Mouse (Mus musculus) G1E-ER4 (cell line): ENCODE results near the gene Gm19426. TPM values are rescaled to one million over a fixed set of nuclear protein-coding genes. Genes with fewer than 3 reads are reported as not detected.

Experiments
- GATA1 ChIP-seq: IDR thresholded peaks from one replicate; pipeline ENCODE4 v1.8.0; 2012; ENCODE audit warnings: low read length, inconsistent platforms
- polyA plus RNA-seq: library from polyadenylated mRNA; stranded (reverse); fragments of >175 nt; gene quantifications from 2 replicates; pipeline ENCODE4 v1.2.3, GENCODE M21; 2012

Gm19426 gene
- polyA plus RNA-seq, 1 experiment: not detected

DNA sequence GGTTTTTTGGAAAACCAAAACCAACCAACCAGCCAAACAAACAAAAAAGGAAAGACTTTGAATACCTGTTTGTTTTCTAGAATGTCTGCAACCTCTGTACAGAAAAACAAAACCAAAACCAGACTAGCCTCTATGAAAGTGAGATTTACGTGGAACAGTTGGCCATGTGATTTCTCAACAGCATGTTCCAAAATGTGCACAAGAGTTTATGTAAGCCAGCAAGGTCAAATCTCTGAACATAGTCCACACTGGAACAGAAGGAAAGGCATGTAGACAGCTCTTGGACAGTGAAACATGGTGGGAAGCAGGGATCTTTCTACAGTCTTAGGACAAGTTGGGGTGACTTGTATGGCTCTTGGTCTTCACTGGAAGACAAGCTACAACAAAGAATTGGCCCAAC lies 18.4 kb upstream of the Gm19426 start:
- no peak for TF ChIP-seq GATA1

DNA sequence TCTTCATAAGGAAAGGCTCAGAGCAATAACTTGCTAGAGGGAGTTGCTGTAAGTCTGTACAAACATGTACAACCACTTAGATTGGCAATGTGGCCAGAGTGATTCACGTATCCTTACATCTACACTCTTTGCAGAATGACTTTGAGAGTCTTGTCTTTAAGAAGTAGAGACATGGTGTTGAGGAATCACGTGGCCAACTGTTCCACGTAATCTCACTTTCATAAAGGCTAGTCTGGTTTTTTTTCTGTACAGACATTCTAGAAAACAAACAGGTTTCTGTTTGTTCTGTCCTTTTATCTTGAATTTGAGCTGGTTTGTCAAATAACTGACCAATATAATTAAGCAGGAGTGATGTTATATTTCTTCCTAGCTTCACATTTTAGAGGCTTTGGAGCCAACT lies 17.9 kb upstream of the Gm19426 start:
- no peak for TF ChIP-seq GATA1

DNA sequence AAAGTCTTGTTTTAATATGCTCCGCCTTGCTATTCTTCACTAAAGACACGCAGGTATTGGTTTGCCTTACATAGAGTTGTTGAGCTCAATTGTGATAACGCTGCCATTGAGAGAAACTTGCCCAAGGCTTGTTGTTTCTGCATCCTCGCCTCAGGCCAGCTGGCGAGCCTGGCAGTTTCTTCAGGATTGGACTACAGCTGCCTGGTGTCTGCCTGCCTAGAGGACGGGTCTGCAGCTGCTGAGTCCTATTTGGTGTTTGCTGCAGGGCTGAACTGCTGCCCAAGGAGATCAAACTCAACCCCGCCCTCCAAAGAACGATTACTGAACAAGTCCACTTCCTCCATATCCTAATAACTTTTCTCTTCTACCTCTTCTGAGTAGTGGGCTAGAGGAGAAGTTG lies 17.3 kb upstream of the Gm19426 start:
- no peak for TF ChIP-seq GATA1

DNA sequence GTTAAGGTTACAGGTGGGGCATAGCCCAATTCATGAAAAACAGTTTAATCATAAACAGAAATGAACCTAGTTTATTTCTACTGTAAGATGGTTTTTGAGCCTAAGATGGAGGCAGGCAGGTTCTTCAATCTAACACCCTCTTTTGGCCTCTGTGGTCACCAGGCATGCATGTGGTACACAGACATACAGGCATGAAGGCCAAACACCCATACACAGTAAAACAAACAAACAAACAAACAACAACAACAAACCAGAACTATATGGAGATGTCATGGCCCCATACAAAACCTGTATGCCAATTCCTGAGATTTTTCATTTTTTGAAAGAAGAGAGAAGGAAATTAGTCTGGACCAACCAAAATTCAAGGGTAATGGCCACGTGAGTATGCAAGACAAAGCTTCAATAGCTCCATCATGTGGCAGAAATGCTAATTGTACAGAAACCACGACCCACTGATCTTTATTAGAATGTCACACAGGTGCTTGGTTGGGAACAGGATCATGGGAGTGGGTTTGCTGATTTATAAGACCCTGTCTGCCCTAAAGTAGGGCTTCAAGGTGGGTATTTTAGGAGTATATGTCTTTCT lies 15.2 kb upstream of the Gm19426 start:
- TF ChIP-seq GATA1: no peak

DNA sequence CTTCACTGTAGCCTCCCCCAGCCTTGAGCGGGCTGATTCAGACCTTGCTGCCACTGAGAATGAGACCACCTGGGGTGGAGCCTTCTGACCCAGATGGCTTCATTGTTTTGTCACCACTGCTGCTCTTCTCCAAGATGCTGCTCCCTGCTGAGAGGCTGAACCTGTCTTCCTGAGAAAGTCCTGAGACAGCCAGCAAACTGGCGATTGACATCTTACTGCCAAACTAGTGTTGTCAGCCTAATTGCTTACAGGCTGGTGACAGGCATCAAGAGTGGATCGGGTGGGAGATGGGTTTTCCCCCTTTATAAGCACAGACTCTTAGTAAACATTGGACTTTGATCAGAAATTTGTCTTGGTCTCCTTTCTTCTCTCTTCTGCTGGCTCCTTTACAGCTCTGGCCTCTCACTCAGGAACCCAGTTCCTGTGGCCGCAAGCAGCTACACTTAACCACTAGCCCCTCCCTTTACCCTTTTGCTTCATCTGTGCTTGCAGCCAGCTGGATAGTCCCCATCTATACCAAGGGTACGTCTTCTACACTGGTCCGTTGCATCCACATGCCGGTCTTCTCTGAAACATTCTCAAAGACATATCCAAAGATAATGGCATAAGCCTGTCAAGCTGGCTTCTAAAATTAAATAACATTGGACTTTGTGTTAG lies 13.7 kb upstream of the Gm19426 start:
- no peak for TF ChIP-seq GATA1

DNA sequence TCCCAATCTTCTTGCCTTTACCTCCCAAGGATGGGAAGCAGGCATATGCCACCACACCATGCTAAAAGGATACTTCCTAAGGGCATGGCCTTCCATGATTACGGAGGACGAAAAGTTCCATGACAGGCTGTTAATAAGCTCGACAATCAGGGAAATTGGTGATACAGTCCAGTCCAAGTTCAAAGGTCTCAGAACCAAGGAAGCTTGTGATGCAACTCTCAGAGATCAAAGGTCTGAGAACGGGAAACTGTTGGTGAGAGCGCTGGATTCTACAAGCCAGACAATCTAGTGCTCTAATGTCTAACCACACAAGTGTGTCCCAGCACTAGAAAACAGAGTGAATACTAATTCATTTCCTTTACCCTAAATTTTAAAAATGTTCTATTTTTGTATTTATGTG lies 12.8 kb upstream of the Gm19426 start:
- TF ChIP-seq GATA1: no peak

DNA sequence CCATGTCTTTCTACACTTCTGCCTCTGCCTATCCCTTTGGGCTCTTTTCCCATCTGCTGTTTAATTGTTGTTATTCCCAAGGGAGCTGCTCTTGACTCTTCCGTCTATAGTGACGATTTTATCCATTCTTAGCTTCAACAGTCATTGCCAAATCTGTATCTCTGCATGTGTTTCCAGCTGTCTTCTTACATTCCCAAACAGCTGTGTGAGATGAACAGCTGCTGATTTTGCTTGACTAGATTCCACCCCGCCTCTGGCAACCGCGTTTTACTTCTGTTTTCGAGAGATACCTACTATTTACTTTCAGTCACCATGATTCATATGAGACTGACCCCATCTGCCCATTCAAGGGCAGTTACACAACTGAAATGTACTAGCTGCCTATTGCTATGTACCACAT lies 6.7 kb upstream of the Gm19426 start:
- TF ChIP-seq GATA1: no peak

DNA sequence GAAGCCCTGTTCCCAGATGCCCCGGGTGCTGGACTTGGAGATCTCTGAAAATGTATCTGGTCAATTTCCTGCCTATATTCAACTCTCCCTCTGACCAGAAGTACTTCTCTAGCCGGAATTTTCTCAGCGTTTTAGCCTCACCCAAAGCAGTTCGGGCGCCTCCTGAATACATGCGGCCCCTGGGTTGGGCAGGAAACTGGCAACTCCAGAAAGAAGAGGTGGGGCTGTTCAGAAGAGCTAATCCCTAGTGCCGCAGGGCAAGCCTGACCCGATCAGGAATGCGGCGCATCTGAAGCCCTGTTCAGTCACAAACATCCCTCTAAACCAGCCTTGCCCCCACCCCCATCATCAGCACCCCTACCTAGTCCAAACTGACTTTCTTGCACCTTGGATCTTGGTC lies 671 bp upstream of the Gm19426 start:
- no peak for TF ChIP-seq GATA1

DNA sequence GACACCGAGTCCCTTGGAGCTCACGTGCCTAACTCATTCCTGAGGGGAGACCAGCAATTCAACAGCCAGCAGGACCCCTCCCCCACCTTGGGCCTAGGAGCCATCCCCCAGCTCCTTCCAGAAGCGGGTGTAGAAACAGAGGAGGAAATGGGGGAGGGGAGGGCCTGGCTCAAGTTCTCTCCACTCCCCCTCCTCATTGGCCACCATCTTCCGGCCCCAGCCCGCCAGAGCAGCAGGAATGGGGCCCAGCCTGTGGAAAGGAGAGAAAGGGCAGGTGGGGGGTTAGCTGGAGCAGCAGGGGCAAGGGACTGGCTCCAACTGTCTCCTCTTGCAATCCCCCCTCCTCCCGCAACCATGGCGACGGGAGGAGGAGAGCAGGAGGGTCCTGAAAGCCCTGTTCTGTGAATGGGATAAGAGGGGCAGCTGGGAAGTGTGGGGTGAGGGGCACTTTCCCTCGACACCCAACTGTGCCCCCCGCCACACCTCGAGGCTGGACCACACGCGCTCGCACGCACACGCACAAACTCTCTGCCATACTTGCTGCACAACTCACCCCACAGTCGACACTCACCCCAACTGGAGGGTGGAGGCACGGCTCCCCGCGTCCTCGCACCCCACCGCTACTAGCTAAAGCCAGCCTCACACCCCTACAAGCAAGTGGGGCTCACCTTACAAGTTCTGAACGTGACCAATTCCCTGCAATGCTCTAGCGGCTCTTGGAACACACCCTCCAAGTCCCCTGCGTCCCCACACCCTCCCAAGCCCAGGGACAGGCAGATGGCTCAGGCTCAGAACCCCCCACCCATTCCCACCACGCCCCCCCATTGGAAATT lies 788 bp downstream of the Gm19426 start:
- no peak for TF ChIP-seq GATA1

DNA sequence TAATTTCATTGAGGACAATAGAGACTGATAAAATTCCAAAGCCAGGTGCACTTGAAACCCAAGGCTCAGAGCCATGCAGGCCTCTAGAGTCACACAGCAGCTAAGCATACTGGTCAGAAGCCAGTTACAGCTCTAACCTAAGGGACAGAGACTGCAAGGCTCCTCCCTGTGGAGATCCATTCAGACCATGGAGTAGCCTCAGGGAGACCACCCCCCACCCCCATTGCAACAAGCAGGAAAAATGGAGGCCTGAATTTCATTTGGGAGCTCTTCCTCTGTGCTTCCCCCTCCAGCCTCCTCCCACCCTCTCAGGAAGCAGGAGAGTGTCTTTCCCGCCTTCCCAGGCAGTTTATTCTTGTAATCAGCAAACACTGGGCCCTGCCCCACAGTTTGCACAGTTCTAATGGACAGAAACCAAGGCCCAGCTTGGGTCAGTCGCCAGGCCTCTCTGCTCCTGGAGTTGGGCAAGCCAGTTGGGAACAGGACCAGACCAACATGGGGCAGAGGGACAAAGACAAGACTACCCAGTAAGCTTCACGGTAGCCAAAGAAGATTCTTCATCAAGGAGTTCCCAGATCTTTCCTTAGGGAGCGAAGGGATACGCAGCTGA lies 1.5 kb downstream of the Gm19426 start:
- no peak for TF ChIP-seq GATA1

DNA sequence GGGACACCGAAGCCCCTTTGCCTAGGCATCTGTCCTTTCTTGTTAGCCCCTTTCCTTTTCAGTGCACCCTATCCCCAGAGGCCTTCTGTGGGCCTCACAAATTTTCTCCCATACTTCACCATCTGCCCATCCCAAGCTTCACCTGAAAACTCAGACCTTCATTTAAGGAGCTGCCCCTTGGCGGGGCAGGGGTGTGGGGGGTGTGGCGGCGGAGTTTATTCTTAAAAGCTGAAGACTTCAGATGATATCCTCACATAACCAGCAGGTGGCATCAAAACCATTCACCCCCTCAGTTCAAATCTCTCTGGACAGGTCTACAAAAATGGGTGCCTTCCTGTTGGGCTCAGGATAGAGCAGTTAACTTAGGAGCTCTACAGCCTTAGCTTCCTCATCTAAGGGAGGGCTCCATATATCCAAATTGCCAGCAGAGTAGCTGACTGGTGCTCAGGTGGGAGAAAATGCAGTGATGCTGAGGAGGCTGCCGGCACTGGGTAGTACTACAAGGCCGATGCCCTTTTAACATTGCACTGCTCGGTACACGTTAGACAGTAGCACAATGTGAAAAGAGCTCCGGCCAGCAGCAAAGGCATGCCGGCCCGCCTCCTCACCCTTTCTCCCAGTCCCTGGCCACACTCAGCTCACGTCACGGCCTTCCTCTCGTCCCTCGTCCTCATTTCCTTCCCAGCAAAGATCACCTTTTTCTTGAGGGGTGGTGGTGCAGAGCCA lies 2.7 kb downstream of the Gm19426 start:
- TF ChIP-seq GATA1: no peak

DNA sequence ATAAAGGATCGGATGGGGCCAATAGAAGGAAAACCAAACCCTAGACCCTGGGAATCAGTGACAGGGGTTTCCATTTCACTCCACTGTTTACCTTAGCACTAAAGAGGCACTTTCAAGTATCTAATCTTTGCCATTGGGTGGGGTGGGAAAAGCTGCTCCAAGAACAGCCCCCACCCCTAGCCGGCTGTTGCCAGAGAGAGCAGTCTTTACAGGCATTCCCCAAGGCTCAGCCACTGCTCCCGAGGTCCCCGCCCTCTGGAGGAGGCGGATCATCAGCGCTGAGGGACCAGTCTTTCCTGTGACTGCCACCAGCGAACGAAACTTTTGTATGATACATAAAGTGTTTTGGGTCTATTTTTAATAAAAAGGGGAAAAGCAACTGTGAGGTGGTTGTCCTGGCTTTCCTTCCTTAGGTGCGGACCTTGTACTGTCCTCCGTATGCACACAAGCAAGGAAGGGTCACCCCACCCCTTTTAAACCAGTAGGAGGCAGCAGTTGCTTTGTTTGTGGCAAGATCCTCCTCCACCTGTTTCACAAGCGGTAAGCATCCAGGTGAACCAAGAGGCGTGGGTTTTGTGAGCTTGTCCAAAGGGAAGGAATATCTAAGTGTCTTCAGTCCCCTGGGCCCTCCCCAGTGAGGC lies 5.1 kb downstream of the Gm19426 start:
- TF ChIP-seq GATA1: no peak

DNA sequence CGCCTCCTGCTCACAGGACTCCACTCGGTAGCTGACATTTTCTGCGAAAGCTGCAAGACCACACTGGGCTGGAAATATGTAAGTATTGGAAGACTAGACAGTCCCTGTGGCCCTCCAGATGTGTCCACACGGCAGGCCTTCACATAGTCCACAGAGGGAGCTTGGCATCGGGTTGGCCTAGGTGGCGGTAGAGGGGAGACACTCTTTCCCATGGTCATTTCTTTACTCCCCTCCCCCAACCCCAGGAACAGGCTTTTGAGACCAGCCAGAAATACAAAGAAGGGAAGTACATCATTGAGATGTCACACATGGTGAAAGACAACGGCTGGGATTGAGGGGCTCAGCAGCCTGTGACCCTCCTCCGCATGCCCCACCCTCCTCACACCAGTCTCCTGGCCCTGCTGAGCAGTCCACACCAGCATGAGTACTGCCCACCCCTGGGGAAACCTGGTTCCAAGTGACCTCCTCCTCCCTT lies 6.0 kb downstream of the Gm19426 start:
- no peak for TF ChIP-seq GATA1

DNA sequence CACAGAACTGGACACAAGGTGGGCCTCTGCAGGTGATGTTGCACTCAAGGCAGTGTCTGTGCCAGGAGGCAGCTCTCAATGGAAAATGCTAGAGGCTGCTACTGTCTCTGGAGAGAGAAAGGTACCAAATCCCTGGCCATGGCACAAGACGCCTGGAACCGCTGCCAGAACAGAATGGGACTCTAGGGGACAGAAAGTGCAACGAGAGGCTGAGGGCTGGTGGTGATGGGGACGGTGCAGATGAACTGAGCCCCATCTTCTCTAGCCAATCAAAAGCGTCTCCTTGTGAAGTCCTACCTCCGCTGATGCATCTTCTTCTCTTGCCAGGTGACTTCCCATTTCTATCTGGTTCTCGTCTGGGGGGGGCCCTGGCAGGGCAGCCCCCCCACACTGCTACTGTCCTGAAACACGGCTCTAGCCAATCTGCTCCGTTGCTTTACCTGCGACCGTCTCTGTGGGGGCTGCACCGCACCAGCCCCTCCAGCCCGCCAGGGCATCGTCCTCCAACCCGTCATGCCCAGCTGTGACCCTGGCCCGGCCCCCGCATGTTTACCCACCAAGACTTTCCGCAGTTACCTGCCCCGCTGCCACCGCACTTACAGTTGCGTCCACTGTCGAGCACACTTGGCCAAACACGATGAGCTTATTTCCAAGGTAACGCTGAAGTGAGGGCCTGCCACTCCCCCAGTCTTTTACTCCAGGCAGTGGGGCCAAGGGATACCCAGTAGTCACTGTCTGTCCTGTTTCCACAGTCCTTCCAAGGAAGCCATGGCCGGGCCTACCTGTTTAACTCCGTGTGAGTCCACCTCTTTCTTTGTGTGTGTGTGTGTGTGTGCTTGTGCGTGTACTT lies 6.9 kb downstream of the Gm19426 start:
- TF ChIP-seq GATA1: no peak
